Mouse (Mus musculus): Measurements from ENCODE around the gene Cacna1a. TPM values are rescaled to one million over a fixed set of nuclear protein-coding genes. Genes with fewer than 3 reads are reported as not detected.

The Cacna1a gene
- total and polyA plus RNA-seq, 2 experiments from 2014 or later, result 15.4 to 134 TPM

GRCm38 (mm10) chr8:84661458-84661871, 273.2 kb downstream of the Cacna1a start:
- H3K9ac ChIP-seq (replicated peaks; ENCODE audit: low read length, poor library complexity, severe bottlenecking), result peak overlapping the region; percentile 20
- peak overlapping the region; percentile 67; the same call in 1 of the 2 replicates for H3K27ac ChIP-seq (ENCODE audit: low read depth, low read length)
- no peak for TF ChIP-seq CTCF (IDR thresholded peaks at IDR 0.05)
- peaks cover 7% of the 10 kb centered on the region; the same call in 1 of the 2 replicates for H3K4me1 ChIP-seq (ENCODE audit: insufficient read depth, low read length)
- no peak for DNase-seq (ENCODE audit: low spot score)
- H3K36me3 ChIP-seq (ENCODE audit: insufficient read depth, low read length), result no peaks in the 10 kb centered on the region
- peaks cover 9% of the 10 kb centered on the region; the same call in 1 of the 2 replicates for H3K27me3 ChIP-seq (ENCODE audit: insufficient read depth, low read length)
- under 1% methylated on average over 24 of the region's 24 CpGs for WGBS
- no peak for ATAC-seq (ENCODE audit: low FRiP score)
- peak overlapping the region; percentile 52 for H3K4me3 ChIP-seq (ENCODE audit: low read depth, low read length)
- peak overlapping the region; percentile 73 for H3K4me2 ChIP-seq (ENCODE audit: low read depth, low read length, poor library complexity, severe bottlenecking)
- H3K9me3 ChIP-seq (ENCODE audit: low read length), result no peaks in the 10 kb centered on the region

GRCm38 (mm10) chr8:84661961-84662571, 273.8 kb downstream of the Cacna1a start:
- ATAC-seq (ENCODE audit: low FRiP score) (0 out of 2 replicates have a peak, but pooled peaks have one; percentile 6), DNase-seq (ENCODE audit: low spot score) (no peak)
- TF ChIP-seq CTCF (IDR thresholded peaks at IDR 0.05), result no peak
- H3K9ac ChIP-seq (replicated peaks; ENCODE audit: low read length, poor library complexity, severe bottlenecking), result peak overlapping the region; percentile 20
- H3K27me3 ChIP-seq (ENCODE audit: insufficient read depth, low read length), result 0 out of 2 replicates have a peak, but pooled peaks cover 3% of the 10 kb centered on the region
- WGBS, result under 1% methylated on average over 52 of the region's 61 CpGs
- H3K36me3 ChIP-seq (ENCODE audit: insufficient read depth, low read length), result no peaks in the 10 kb centered on the region
- peak overlapping the region; percentile 52 for H3K4me3 ChIP-seq (ENCODE audit: low read depth, low read length)
- H3K4me1 ChIP-seq (ENCODE audit: insufficient read depth, low read length), result peaks cover 4% of the 10 kb centered on the region; the same call in 1 of the 2 replicates
- peak overlapping the region; percentile 73 for H3K4me2 ChIP-seq (ENCODE audit: low read depth, low read length, poor library complexity, severe bottlenecking)
- peak overlapping the region; percentile 67 for H3K27ac ChIP-seq (ENCODE audit: low read depth, low read length)
- no peaks in the 10 kb centered on the region for H3K9me3 ChIP-seq (ENCODE audit: low read length)

- Histone ChIP-seq H3K9me3 (ENCODE audit: low read length) (no peaks in the 10 kb centered on the region), H3K4me1 (ENCODE audit: insufficient read depth, low read length) (peaks cover 4% of the 10 kb centered on the region; the same call in 1 of the 2 replicates), H3K27me3 (ENCODE audit: insufficient read depth, low read length) (0 out of 2 replicates have a peak, but pooled peaks cover 3% of the 10 kb centered on the region), H3K4me3 (ENCODE audit: low read depth, low read length) (peak within 1 kb of the TSS; percentile 58), H3K27ac (ENCODE audit: low read depth, low read length) (peak within 1 kb of the TSS; percentile 67), H3K36me3 (ENCODE audit: insufficient read depth, low read length) (0 out of 2 replicates have a peak, but pooled peaks cover under 1% of the 10 kb centered on the region), H3K9ac (replicated peaks; ENCODE audit: low read length, poor library complexity, severe bottlenecking) (peak within 1 kb of the TSS; percentile 20), H3K4me2 (ENCODE audit: low read depth, low read length, poor library complexity, severe bottlenecking) (peak within 1 kb of the TSS; percentile 73)
- WGBS, result under 1% methylated on average over 27 of the region's 27 CpGs
- ATAC-seq (ENCODE audit: low FRiP score), result peak; percentile 65
- peak; percentile 97 for DNase-seq (ENCODE audit: low spot score)
- TF ChIP-seq CTCF (IDR thresholded peaks at IDR 0.05), result no peak; the same call in none of the 2 replicates
These were observed 274.4 kb downstream of the Cacna1a start, which contains the start of gene Ier2 for GRCm38 (mm10) chr8:84662581-84663065. Gene Ier2, minus strand, starts transcription at chr8:84662852.

GRCm38 (mm10) chr8:84663483-84664327, 275.5 kb downstream of the Cacna1a start:
- DNase-seq (ENCODE audit: low spot score) (peak; percentile 98), ATAC-seq (ENCODE audit: low FRiP score) (peak; percentile 79)
- TF ChIP-seq CTCF (IDR thresholded peaks at IDR 0.05), result no peak
- peaks cover 8% of the 10 kb centered on the region; the same call in 1 of the 2 replicates for H3K36me3 ChIP-seq (ENCODE audit: insufficient read depth, low read length)
- peak overlapping the region; percentile 58 for H3K4me3 ChIP-seq (ENCODE audit: low read depth, low read length)
- H3K4me1 ChIP-seq (ENCODE audit: insufficient read depth, low read length), result peaks cover 4% of the 10 kb centered on the region; the same call in 1 of the 2 replicates
- WGBS, result 3% methylated on average over 43 of the region's 43 CpGs
- no peaks in the 10 kb centered on the region for H3K9me3 ChIP-seq (ENCODE audit: low read length)
- H3K4me2 ChIP-seq (ENCODE audit: low read depth, low read length, poor library complexity, severe bottlenecking), result peak overlapping the region; percentile 73
- H3K27me3 ChIP-seq (ENCODE audit: insufficient read depth, low read length), result 0 out of 2 replicates have a peak, but pooled peaks cover 3% of the 10 kb centered on the region
- peak overlapping the region; percentile 70 for H3K9ac ChIP-seq (replicated peaks; ENCODE audit: low read length, poor library complexity, severe bottlenecking)
- peak overlapping the region; percentile 86 for H3K27ac ChIP-seq (ENCODE audit: low read depth, low read length)

GRCm38 (mm10) chr8:84664566-84665384, 276.5 kb downstream of the Cacna1a start:
- Histone ChIP-seq H3K27ac (ENCODE audit: low read depth, low read length) (peak overlapping the region; percentile 86), H3K4me2 (ENCODE audit: low read depth, low read length, poor library complexity, severe bottlenecking) (peak overlapping the region; percentile 73), H3K27me3 (ENCODE audit: insufficient read depth, low read length) (0 out of 2 replicates have a peak, but pooled peaks cover 1% of the 10 kb centered on the region), H3K36me3 (ENCODE audit: insufficient read depth, low read length) (peaks cover 8% of the 10 kb centered on the region; the same call in 1 of the 2 replicates), H3K4me3 (ENCODE audit: low read depth, low read length) (peak overlapping the region; percentile 58), H3K4me1 (ENCODE audit: insufficient read depth, low read length) (peaks cover 4% of the 10 kb centered on the region; the same call in 1 of the 2 replicates), H3K9ac (replicated peaks; ENCODE audit: low read length, poor library complexity, severe bottlenecking) (peak overlapping the region; percentile 70), H3K9me3 (ENCODE audit: low read length) (no peaks in the 10 kb centered on the region)
- ATAC-seq (ENCODE audit: low FRiP score) (peak; percentile 76), DNase-seq (ENCODE audit: low spot score) (peak; percentile 91)
- WGBS, result under 1% methylated on average over 29 of the region's 29 CpGs
- peak; percentile 72 for TF ChIP-seq CTCF (IDR thresholded peaks at IDR 0.05)
